Mouse (Mus musculus) intestine, embryonic 16.5 days (tissue): ENCODE data around the gene Pf4. TPM values are rescaled to one million over a fixed set of nuclear protein-coding genes. Genes with fewer than 3 reads are reported as not detected.

Experiments
- ATAC-seq: fragments of 200-750 bp; cut with Nextera tagmentation; 2 replicates; pipeline ENCODE4 v1.8.0; 2017; ENCODE audit warnings: moderate TSS enrichment, moderate library complexity
- H3K27ac ChIP-seq: fragments of 300-500 bp; sonication (generic); 2 replicates; pipeline ENCODE4 v1.5.1; 2014; ENCODE audit warnings: mild to moderate bottlenecking, low read length
- H3K27me3 ChIP-seq: fragments of 300-500 bp; sonication (generic); replicated peaks from 2 replicates; pipeline ENCODE4 v1.6.1; 2014; ENCODE audit warnings: low read length, control low read depth, mixed read lengths; ENCODE audit not compliant: control insufficient read depth, insufficient read depth
- H3K36me3 ChIP-seq: fragments of 300-500 bp; sonication (generic); 2 replicates; pipeline ENCODE4 v1.6.1; 2014; ENCODE audit warnings: low read length, control low read depth; ENCODE audit not compliant: control insufficient read depth, insufficient read depth
- H3K4me1 ChIP-seq: fragments of 300-500 bp; sonication (generic); 2 replicates; pipeline ENCODE4 v1.6.1; 2014; ENCODE audit warnings: low read length, control low read depth, mixed read lengths; ENCODE audit not compliant: control insufficient read depth, insufficient read depth
- H3K4me2 ChIP-seq: fragments of 300-500 bp; sonication (generic); 2 replicates; pipeline ENCODE4 v1.6.1; 2014; ENCODE audit warnings: low read depth, low read length, control low read depth
- H3K4me3 ChIP-seq: fragments of 300-500 bp; sonication (generic); 2 replicates; pipeline ENCODE4 v1.5.1; 2014; ENCODE audit warnings: mild to moderate bottlenecking, low read length
- H3K9ac ChIP-seq: fragments of 300-500 bp; sonication (generic); 2 replicates; pipeline ENCODE4 v1.6.1; 2014; ENCODE audit warnings: low read depth, low read length
- H3K9me3 ChIP-seq: fragments of 300-500 bp; sonication (generic); 2 replicates; pipeline ENCODE4 v1.6.1; 2016; ENCODE audit warnings: low read length, control low read depth; ENCODE audit not compliant: control insufficient read depth
- WGBS: fragments of 180-500 bp; shearing (Covaris S2); extraction: QIAGEN DNeasy Blood & Tissue Kit; methylation state at CpG from one replicate; pipeline ENCODE4 v1.1.7; 2014; 5-methylcytosine and 5-hydroxymethylcytosine counted together
- microRNA-seq: library from miRNA; unstranded; fragments of <30 nt; microRNA quantifications from one replicate; pipeline ENCODE4, GENCODE M21; 2016
- polyA plus RNA-seq: library from polyadenylated mRNA; unstranded; fragments of >200 nt; fragmentation: Nextera tagmentation; extraction: Ambion mirVana; gene quantifications from 2 replicates; pipeline ENCODE4 v1.2.1, GENCODE M21; 2015

Pf4 gene
- polyA plus RNA-seq, 1 experiment from 2014 or later: 47.1 TPM

DNA sequence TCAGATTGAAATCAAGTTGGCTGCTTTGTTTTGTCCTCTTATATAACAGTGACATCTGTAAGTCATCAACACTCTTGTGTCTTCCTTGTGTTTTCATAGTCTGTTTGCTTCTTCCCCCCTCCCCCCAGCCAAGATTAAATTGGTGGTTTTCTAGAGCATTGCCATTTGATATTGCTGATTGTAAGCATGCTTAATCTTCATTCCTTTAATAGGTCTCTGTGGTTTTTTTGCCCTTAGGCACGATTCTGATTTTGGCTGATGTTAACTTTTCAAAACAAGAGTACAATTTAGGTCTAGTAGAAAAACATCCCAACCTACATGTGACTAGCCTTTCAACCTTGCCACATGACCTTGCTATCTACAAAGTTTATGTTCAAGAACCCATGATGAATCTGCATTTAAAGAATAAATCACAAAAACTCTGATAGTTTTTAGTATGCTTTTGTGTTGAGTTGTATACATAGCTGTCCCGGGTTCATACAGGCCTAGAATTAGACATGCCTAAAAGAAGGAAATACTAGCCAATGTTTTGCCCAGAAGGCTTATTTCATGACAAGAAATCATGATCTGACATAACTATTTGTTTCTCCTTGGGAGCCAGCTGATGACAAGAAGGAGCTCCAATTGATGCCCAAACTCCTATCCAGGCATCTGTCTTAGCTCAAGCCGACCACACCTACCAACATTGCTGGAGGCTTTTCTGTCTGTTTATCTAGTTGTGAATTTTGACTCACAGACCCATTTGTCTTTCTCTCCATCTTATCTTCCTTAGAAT lies 35.1 kb downstream of the Pf4 start:
- H3K9me3 ChIP-seq: no peaks in the 10 kb centered on the region
- H3K4me2 ChIP-seq: no peak overlapping the region
- H3K27ac ChIP-seq: no peak overlapping the region
- no peaks in the 10 kb centered on the region for H3K4me1 ChIP-seq
- H3K9ac ChIP-seq: no peak overlapping the region
- no peaks in the 10 kb centered on the region for H3K27me3 ChIP-seq
- no peak overlapping the region for H3K4me3 ChIP-seq
- ATAC-seq: no peak
- 67% methylated on average over 3 of the region's 3 CpGs for WGBS
- no peaks in the 10 kb centered on the region for H3K36me3 ChIP-seq

DNA sequence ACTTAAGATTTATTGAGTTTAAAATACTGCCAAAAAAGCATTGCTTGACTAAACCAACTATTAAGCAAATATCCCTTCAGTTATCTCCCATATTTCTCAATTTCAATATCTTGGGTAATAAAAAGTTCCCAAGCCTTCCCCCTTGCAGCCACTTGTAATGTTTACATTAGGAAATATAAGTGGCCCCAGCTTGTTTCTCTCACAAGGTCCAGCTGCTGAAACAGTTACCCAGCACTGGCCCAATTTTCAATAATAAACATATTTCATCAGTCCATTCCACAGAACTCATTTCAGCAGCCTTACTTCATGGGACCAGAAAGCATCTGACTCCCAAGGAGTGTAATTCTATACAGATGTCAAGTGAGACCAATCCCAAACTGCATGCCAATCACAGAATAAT lies 47.5 kb downstream of the Pf4 start:
- Histone ChIP-seq H3K4me3 (no peak overlapping the region), H3K9ac (no peak overlapping the region), H3K27ac (no peak overlapping the region), H3K36me3 (no peaks in the 10 kb centered on the region), H3K4me1 (no peaks in the 10 kb centered on the region), H3K9me3 (no peaks in the 10 kb centered on the region), H3K27me3 (no peaks in the 10 kb centered on the region), H3K4me2 (no peak overlapping the region)
- no peak; the same call in 1 of the 2 replicates for ATAC-seq

Small RNA genes within 50 kb of the gene (microRNA-seq; reads per million reads assigned to microRNA genes)
- gene Gm24322: not detected

Other genes starting within 250 kb of the Pf4 start
- gene 5830473C10Rik, start 211.3 kb upstream of the Pf4 start, polyA plus RNA-seq: 0.10 and 0.11 TPM in 2 replicates
- gene Rassf6, start 131.8 kb upstream of the Pf4 start, polyA plus RNA-seq: 37.9 and 43.5 TPM in 2 replicates
- gene Cxcl5, start 13.1 kb upstream of the Pf4 start, polyA plus RNA-seq: 0.33 and 0.44 TPM in 2 replicates
- gene Ppbp, start 3.9 kb upstream of the Pf4 start, polyA plus RNA-seq: 1.3 and 2.5 TPM in 2 replicates
- 0.13 TPM in 1 of 2 replicates, not detected in the other for gene Cxcl3, start 13.7 kb downstream of the Pf4 start, polyA plus RNA-seq
- 0.18 and 0.22 TPM in 2 replicates for gene Cxcl15, start 22.1 kb downstream of the Pf4 start, polyA plus RNA-seq
- 0.73 and 0.76 TPM in 2 replicates for gene Cxcl1, start 118.8 kb downstream of the Pf4 start, polyA plus RNA-seq
- not detected in 2 replicates for gene Cxcl2, start 131.4 kb downstream of the Pf4 start, polyA plus RNA-seq
- 31.1 and 33.1 TPM in 2 replicates for gene Mthfd2l, start 158.7 kb downstream of the Pf4 start, polyA plus RNA-seq